Mouse (Mus musculus) heart, adult 2 months (tissue): ENCODE measurements around the gene Scly. TPM values are rescaled to one million over a fixed set of nuclear protein-coding genes. Genes with fewer than 3 reads are reported as not detected.

Experiments used
- DNase-seq, 2 experiments: peaks; one replicate each; pipeline ENCODE4 v3.0.0; 2021
- H3K27ac ChIP-seq: fragments of 200-600 bp; 2 replicates; pipeline ENCODE4 v1.8.1; 2022
- H3K27me3 ChIP-seq: fragments of 200-500 bp; 2 replicates; pipeline ENCODE4 v1.6.1; 2012; ENCODE audit warnings: mild to moderate bottlenecking, low read length, inconsistent platforms, mixed read lengths; ENCODE audit not compliant: control insufficient read depth, insufficient read depth
- H3K36me3 ChIP-seq: fragments of 200-500 bp; 2 replicates; pipeline ENCODE4 v1.6.1; 2012; ENCODE audit warnings: low read length, inconsistent platforms; ENCODE audit not compliant: control insufficient read depth, insufficient read depth
- H3K4me1 ChIP-seq: fragments of 200-500 bp; 2 replicates; pipeline ENCODE4 v1.6.1; 2011; ENCODE audit warnings: low read length; ENCODE audit not compliant: control insufficient read depth, insufficient read depth
- H3K4me3 ChIP-seq: fragments of 200-600 bp; 2 replicates; pipeline ENCODE4 v1.8.1; 2022
- H3K79me2 ChIP-seq: fragments of 200-500 bp; replicated peaks from 2 replicates; pipeline ENCODE4 v1.6.1; 2012; ENCODE audit warnings: mild to moderate bottlenecking, inconsistent platforms, low read length, moderate library complexity, mixed read lengths; ENCODE audit not compliant: control insufficient read depth, insufficient read depth
- H3K9ac ChIP-seq: fragments of 200-500 bp; 2 replicates; pipeline ENCODE4 v1.6.1; 2012; ENCODE audit warnings: low read depth, mild to moderate bottlenecking, control low read depth, inconsistent platforms, low read length, mixed read lengths
- CTCF ChIP-seq: fragments of 200-600 bp; IDR thresholded peaks from 2 replicates; pipeline ENCODE4 v1.8.1; 2022; ENCODE audit warnings: antibody characterized with exemption, mild to moderate bottlenecking, moderate library complexity
- EP300 ChIP-seq: fragments of 200-500 bp; IDR thresholded peaks from 2 replicates; pipeline ENCODE4 v1.6.1; 2011; ENCODE audit warnings: low read depth, low read length, control low read depth; ENCODE audit not compliant: insufficient read depth
- POLR2A ChIP-seq: fragments of 200-500 bp; IDR thresholded peaks from 2 replicates; pipeline ENCODE4 v1.6.1; 2011; ENCODE audit warnings: mild to moderate bottlenecking, low read depth, low read length, control low read depth; ENCODE audit not compliant: insufficient read depth
- WGBS: fragments of 180-500 bp; shearing (Covaris S2); methylation state at CpG from one replicate; pipeline ENCODE4 v1.1.7; 2018; 5-methylcytosine and 5-hydroxymethylcytosine counted together
- intact Hi-C: fragments of 180-260 bp; cut with DNase I; formaldehyde crosslinking; loops from one replicate; pipeline ENCODE4 v1.15.1; 2025
- polyA plus RNA-seq: library from polyadenylated mRNA; depleted of rRNA; stranded (reverse); fragments of >200 nt; gene quantifications from 2 replicates; pipeline ENCODE4 v1.2.3, GENCODE M21; 2012
- total RNA-seq, 2 experiments: library from RNA; stranded (reverse); gene quantifications; 2 replicates each; pipeline ENCODE4 v1.2.3; 2021

The Scly gene
- total and polyA plus RNA-seq, 3 experiments, result 14.4 to 19.2 (median 17.0) TPM

- no peak for DNase-seq
- no peak overlapping the region for H3K27ac ChIP-seq
- WGBS, result 93% methylated on average over 11 of the region's 11 CpGs
- no peak overlapping the region for H3K4me3 ChIP-seq
- no peak overlapping the region for H3K9ac ChIP-seq
- intact Hi-C loops, result no loop called here
- H3K27me3 ChIP-seq, result no peaks in the 10 kb centered on the region
- H3K36me3 ChIP-seq, result no peaks in the 10 kb centered on the region
- H3K79me2 ChIP-seq, result no peaks in the 10 kb centered on the region
- no peaks in the 10 kb centered on the region for H3K4me1 ChIP-seq
- TF ChIP-seq CTCF (no peak), EP300 (no peak)
These were observed 5.9 kb upstream of the Scly start for GRCm38 (mm10) chr1:91292101-91292825.

GRCm38 (mm10) chr1:91295544-91295943, 2.6 kb upstream of the Scly start:
- Histone ChIP-seq H3K27ac (no peak overlapping the region), H3K36me3 (no peaks in the 10 kb centered on the region), H3K4me1 (peaks cover 3% of the 10 kb centered on the region), H3K79me2 (no peaks in the 10 kb centered on the region), H3K27me3 (no peaks in the 10 kb centered on the region), H3K4me3 (no peak overlapping the region), H3K9ac (no peak overlapping the region)
- intact Hi-C loops, result no loop called here
- no peak for DNase-seq
- 82% methylated on average over 6 of the region's 6 CpGs for WGBS
- TF ChIP-seq EP300 (no peak), CTCF (no peak), POLR2A (no peak)

- Histone ChIP-seq H3K4me1 (peaks cover 3% of the 10 kb centered on the region), H3K4me3 (peak overlapping the region; percentile 74), H3K27ac (peak overlapping the region; percentile 31; the same call in 1 of the 2 replicates), H3K9ac (peak overlapping the region; percentile 12), H3K79me2 (no peaks in the 10 kb centered on the region), H3K36me3 (no peaks in the 10 kb centered on the region; the same call in 1 of the 2 replicates), H3K27me3 (no peaks in the 10 kb centered on the region)
- DNase-seq, result no peak
- 62% methylated on average over 13 of the region's 13 CpGs for WGBS
- intact Hi-C loops, result no loop called here
- TF ChIP-seq EP300, result no peak
- no peak for TF ChIP-seq POLR2A
- TF ChIP-seq CTCF, result no peak
These were observed 1.0 kb downstream of the Scly start for GRCm38 (mm10) chr1:91299026-91299706.

GRCm38 (mm10) chr1:91299707-91300426, 1.7 kb downstream of the Scly start:
- Histone ChIP-seq H3K27ac (peak overlapping the region; percentile 31; the same call in 1 of the 2 replicates), H3K27me3 (no peaks in the 10 kb centered on the region), H3K4me3 (no peak overlapping the region), H3K36me3 (no peaks in the 10 kb centered on the region; the same call in 1 of the 2 replicates), H3K4me1 (peaks cover 3% of the 10 kb centered on the region), H3K9ac (no peak overlapping the region), H3K79me2 (no peaks in the 10 kb centered on the region)
- TF ChIP-seq POLR2A (no peak), CTCF (no peak), EP300 (0 out of 2 replicates have a peak, but pooled peaks have one; percentile 25)
- WGBS, result 55% methylated on average over 4 of the region's 5 CpGs
- peak; percentile 61 to 71 for DNase-seq
- intact Hi-C loops, result no loop called here

GRCm38 (mm10) chr1:91301206-91301920, 3.2 kb downstream of the Scly start:
- H3K9ac ChIP-seq, result no peak overlapping the region
- H3K36me3 ChIP-seq, result no peaks in the 10 kb centered on the region; the same call in 1 of the 2 replicates
- 70% methylated on average over 3 of the region's 3 CpGs for WGBS
- DNase-seq, result peak in 1 of 2 experiments; percentile 9
- intact Hi-C loops, result no loop called here
- H3K4me3 ChIP-seq, result no peak overlapping the region
- no peaks in the 10 kb centered on the region for H3K79me2 ChIP-seq
- H3K4me1 ChIP-seq, result peaks cover 3% of the 10 kb centered on the region
- no peak overlapping the region for H3K27ac ChIP-seq
- H3K27me3 ChIP-seq, result no peaks in the 10 kb centered on the region
- TF ChIP-seq POLR2A, result no peak
- TF ChIP-seq CTCF, result no peak
- TF ChIP-seq EP300, result no peak
